21 mouse cellular contexts compared by ENCODE assay signal in the genomic region with DNA sequence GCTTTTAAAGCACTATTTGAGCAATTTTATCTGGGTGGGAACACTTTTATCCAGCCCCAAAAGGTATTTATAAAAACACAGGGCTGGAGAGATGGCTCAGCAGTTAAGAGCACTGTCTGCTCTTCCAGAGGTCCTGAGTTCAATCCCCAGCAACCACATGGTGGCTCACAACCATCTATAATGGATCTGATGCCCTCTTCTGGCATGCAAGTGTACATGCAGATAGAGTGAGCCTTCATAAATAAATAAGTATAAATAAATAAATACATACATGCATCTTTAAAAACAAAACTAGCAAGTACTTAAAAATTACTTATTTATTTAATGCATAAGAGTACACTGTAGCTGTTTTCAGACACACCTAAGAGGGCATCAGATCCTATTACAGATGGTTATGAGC. TPM values are rescaled to one million over a fixed set of nuclear protein-coding genes. Genes with fewer than 3 reads are reported as not detected.
DNase-seq lines count a peak whose midpoint lies in the region; ATAC-seq and TF ChIP-seq lines count a peak whose summit lies in the region.
"Not testable (repeated sequence)": the region's sequence is repeated elsewhere in the genome, so short reads cannot be mapped to it uniquely, and the experiment has no call there.
"Had no signal": no experiment of that assay in that cellular context is flagged by ENCODE, and none has a peak within 500 bp of the region (broad histone marks: within the 10 kb centered on the region; RNA-seq: fewer than 3 reads in every experiment).

No protein-coding gene starts in this region.

- TF ChIP-seq CTCF in MEL (IDR thresholded peaks at IDR 0.05 in 2 of 3, conservative IDR thresholded peaks at IDR 0.05 in 1 of 3; ENCODE audit: control insufficient read depth in 1 of 3, insufficient read depth in 1 of 3, low read depth in 2 of 3, low read length in 3 of 3, poor library complexity in 1 of 3, severe bottlenecking in 1 of 3), result peak in 2 of 3 experiments; percentile 19 to 50; a peak in 3 of 6 replicates
- TF ChIP-seq CTCF in gastrocnemius, adult 2 months (IDR thresholded peaks at IDR 0.05), result peak; percentile 50
- peak; percentile 48 for TF ChIP-seq CTCF in kidney, postnatal 0 days (IDR thresholded peaks at IDR 0.05; ENCODE audit: low read depth)
- TF ChIP-seq CTCF in liver, embryonic 14.5 days (IDR thresholded peaks at IDR 0.05; ENCODE audit: low read depth), result peak; percentile 27
- TF ChIP-seq CTCF in midbrain, postnatal 0 days (IDR thresholded peaks at IDR 0.05), result peak; percentile 57

- ATAC-seq in kidney, postnatal 0 days (replicated peaks; ENCODE audit: low FRiP score, low read depth); liver, embryonic 14.5 days (ENCODE audit: insufficient read depth); midbrain, postnatal 0 days (ENCODE audit: low FRiP score): not testable (repeated sequence)

- H3K27me3 ChIP-seq in MEL (ENCODE audit: control insufficient read depth in 1 of 2, insufficient read depth in 2 of 2, low read length in 2 of 2); kidney, postnatal 0 days (ENCODE audit: insufficient read depth, low read length); liver, embryonic 14.5 days (ENCODE audit: control insufficient read depth, insufficient read depth, low read length); midbrain, postnatal 0 days (ENCODE audit: insufficient read depth, low read length): not testable (repeated sequence)

- intact Hi-C loops in gastrocnemius, adult 2 months (cut with DNase I), result not testable (repeated sequence)

- not testable (repeated sequence) for TF ChIP-seq POLR2A in MEL (IDR thresholded peaks at IDR 0.05; ENCODE audit: control insufficient read depth in 1 of 2, insufficient read depth in 1 of 2, low read depth in 1 of 2, low read length in 2 of 2, poor library complexity in 1 of 2)

- H3K4me2 ChIP-seq in kidney, postnatal 0 days (ENCODE audit: low read length); liver, embryonic 14.5 days (ENCODE audit: low read depth); midbrain, postnatal 0 days (ENCODE audit: low read depth, low read length, poor library complexity, severe bottlenecking): not testable (repeated sequence)

- not testable (repeated sequence) for H3K4me3 ChIP-seq in MEL (ENCODE audit: control insufficient read depth in 1 of 2, insufficient read depth in 1 of 2, low read depth in 2 of 2, low read length in 2 of 2); gastrocnemius, adult 2 months; kidney, postnatal 0 days (replicated peaks; ENCODE audit: low read depth, low read length); liver, embryonic 14.5 days (ENCODE audit: insufficient read depth in 1 of 2, low read depth in 2 of 2, low read length in 2 of 2); midbrain, postnatal 0 days (ENCODE audit: low read depth, low read length)

- DNase-seq in 416B (ENCODE audit: low read depth) (peak; percentile 36), MEL (ENCODE audit: low read depth, low spot score) (peak; percentile 39)
- DNase-seq in gastrocnemius, adult 2 months; kidney, postnatal 0 days (ENCODE audit: low spot score); liver, embryonic 14.5 days (ENCODE audit: low read depth in 3 of 3, low spot score in 3 of 3); midbrain, postnatal 0 days (ENCODE audit: low spot score): not testable (repeated sequence)
- DNase-seq in induced T-regulatory cell, adult 2 months (ENCODE audit: low read depth), result peak; percentile 42

- not testable (repeated sequence) for H3K79me2 ChIP-seq in MEL (ENCODE audit: control insufficient read depth, insufficient read depth, low read length, poor library complexity)

- peak; percentile 38 for TF ChIP-seq RAD21 in MEL (IDR thresholded peaks at IDR 0.05; ENCODE audit: low read depth, low read length)

- H3K36me3 ChIP-seq in MEL (ENCODE audit: control insufficient read depth in 1 of 2, insufficient read depth in 2 of 2, low read length in 2 of 2); kidney, postnatal 0 days (ENCODE audit: insufficient read depth, low read length); liver, embryonic 14.5 days (replicated peaks; ENCODE audit: control insufficient read depth, insufficient read depth, low read depth): not testable (repeated sequence)
- peaks cover 18% of the 10 kb centered on the region for H3K36me3 ChIP-seq in midbrain, postnatal 0 days (ENCODE audit: insufficient read depth, low read length)

- H3K27ac ChIP-seq in MEL (ENCODE audit: control insufficient read depth, low read depth, low read length); gastrocnemius, adult 2 months; kidney, postnatal 0 days; liver, embryonic 14.5 days; midbrain, postnatal 0 days (ENCODE audit: low read depth, low read length): not testable (repeated sequence)

- not testable (repeated sequence) for H3K9ac ChIP-seq in MEL (ENCODE audit: control insufficient read depth, low read depth, low read length, poor library complexity, severe bottlenecking); kidney, postnatal 0 days (ENCODE audit: low read depth, low read length); liver, embryonic 14.5 days (replicated peaks); midbrain, postnatal 0 days (replicated peaks; ENCODE audit: low read length, poor library complexity, severe bottlenecking)

- not testable (repeated sequence) for H3K9me3 ChIP-seq in MEL (replicated peaks; ENCODE audit: insufficient read depth, low read length); kidney, postnatal 0 days (replicated peaks; ENCODE audit: low read length); liver, embryonic 14.5 days (ENCODE audit: control insufficient read depth, low read length); midbrain, postnatal 0 days (ENCODE audit: low read length)

- H3K4me1 ChIP-seq in MEL (ENCODE audit: control insufficient read depth in 1 of 2, insufficient read depth in 2 of 2, low read length in 2 of 2); kidney, postnatal 0 days (replicated peaks; ENCODE audit: insufficient read depth, low read length); liver, embryonic 14.5 days (replicated peaks; ENCODE audit: control insufficient read depth in 2 of 2, insufficient read depth in 2 of 2, low read length in 1 of 2); midbrain, postnatal 0 days (ENCODE audit: insufficient read depth, low read length): not testable (repeated sequence)

- not testable (repeated sequence) for TF ChIP-seq EP300 in MEL (IDR thresholded peaks at IDR 0.05; ENCODE audit: low read depth in 1 of 2, low read length in 2 of 2); liver, embryonic 14.5 days (IDR thresholded peaks at IDR 0.05; ENCODE audit: low read depth)

RNA-seq across cellular contexts. Expression of a gene that starts 9.6 kb away (rescaled TPM):
- total RNA-seq in MEL (2012; rRNA removed), result 0.08 and 0.10 TPM in 2 replicates
- polyA plus RNA-seq in MEL (2012; ENCODE audit: insufficient read depth in 1 of 2, insufficient read length in 2 of 2, low read depth in 1 of 2, low replicate concordance in 2 of 2, missing spikeins in 1 of 2), result under 1 TPM in 1 of 2 experiments, not detected in 1; 0.21 TPM
- not detected for total RNA-seq in gastrocnemius, adult 2 months (2021)
- polyA plus RNA-seq in kidney, postnatal 0 days (2015; fragmentation: Nextera tagmentation; extraction: Ambion mirVana), result 0.06 TPM in 1 of 2 replicates, not detected in the other
- polyA plus RNA-seq in liver, embryonic 14.5 days (2012; rRNA removed), result 0.55 and 0.58 TPM in 2 replicates
- 0.34 and 0.90 TPM in 2 replicates for polyA plus RNA-seq in liver, embryonic 14.5 days (2014; fragmentation: Nextera tagmentation; extraction: Ambion mirVana)
- total RNA-seq in midbrain, postnatal 0 days (2014; rRNA removed), result 0.42 and 1.6 TPM in 2 replicates
- 0.22 and 0.23 TPM in 2 replicates for polyA plus RNA-seq in midbrain, postnatal 0 days (2015; fragmentation: Nextera tagmentation; extraction: Ambion mirVana)
- total RNA-seq: adrenal gland, postnatal 14 days; ES-E14; gastrocnemius, postnatal 10 days; gastrocnemius, postnatal 36 days had no signal
- polyA plus RNA-seq: embryonic facial prominence, embryonic 12.5 days; forebrain, embryonic 11.5 days; forebrain, embryonic 14.5 days; heart, embryonic 11.5 days; heart, postnatal 0 days had no signal

RNA-seq across cellular contexts. Expression of a gene that starts 14.3 kb away (rescaled TPM):
- not detected in 2 replicates for total RNA-seq in MEL (2012; rRNA removed)
- not detected for polyA plus RNA-seq in MEL (2012; ENCODE audit: insufficient read depth in 1 of 2, insufficient read length in 2 of 2, low read depth in 1 of 2, low replicate concordance in 2 of 2, missing spikeins in 1 of 2)
- 10 to 100 TPM; 14.9 to 16.9 TPM for total RNA-seq in gastrocnemius, adult 2 months (2021)
- 43.9 and 49.9 TPM in 2 replicates for polyA plus RNA-seq in kidney, postnatal 0 days (2015; fragmentation: Nextera tagmentation; extraction: Ambion mirVana)
- polyA plus RNA-seq in liver, embryonic 14.5 days (2012; rRNA removed), result 3.4 and 3.9 TPM in 2 replicates
- polyA plus RNA-seq in liver, embryonic 14.5 days (2014; fragmentation: Nextera tagmentation; extraction: Ambion mirVana), result 2.4 and 2.7 TPM in 2 replicates
- 199 and 234 TPM in 2 replicates for total RNA-seq in midbrain, postnatal 0 days (2014; rRNA removed)
- 470 and 481 TPM in 2 replicates for polyA plus RNA-seq in midbrain, postnatal 0 days (2015; fragmentation: Nextera tagmentation; extraction: Ambion mirVana)
- total RNA-seq: granulocyte monocyte progenitor cell, adult 5-6 weeks had no signal

RNA-seq across cellular contexts. Expression of a gene that starts 15.1 kb away (rescaled TPM):
- 8.7 and 10.4 TPM in 2 replicates for total RNA-seq in MEL (2012; rRNA removed)
- polyA plus RNA-seq in MEL (2012; ENCODE audit: insufficient read depth in 1 of 2, insufficient read length in 2 of 2, low read depth in 1 of 2, low replicate concordance in 2 of 2, missing spikeins in 1 of 2), result 10 to 100 TPM in 1 of 2 experiments, not detected in 1; 42.2 TPM
- total RNA-seq in gastrocnemius, adult 2 months (2021), result 10 to 100 TPM; 15.1 to 15.3 TPM
- 9.7 and 9.8 TPM in 2 replicates for polyA plus RNA-seq in kidney, postnatal 0 days (2015; fragmentation: Nextera tagmentation; extraction: Ambion mirVana)
- polyA plus RNA-seq in liver, embryonic 14.5 days (2012; rRNA removed), result 2.4 and 2.5 TPM in 2 replicates
- polyA plus RNA-seq in liver, embryonic 14.5 days (2014; fragmentation: Nextera tagmentation; extraction: Ambion mirVana), result 0.91 and 1.1 TPM in 2 replicates
- total RNA-seq in midbrain, postnatal 0 days (2014; rRNA removed), result 79.8 and 84.3 TPM in 2 replicates
- 13.5 and 14.5 TPM in 2 replicates for polyA plus RNA-seq in midbrain, postnatal 0 days (2015; fragmentation: Nextera tagmentation; extraction: Ambion mirVana)

RNA-seq across cellular contexts. Expression of a gene that starts 17.8 kb away (rescaled TPM):
- not detected in 2 replicates for total RNA-seq in MEL (2012; rRNA removed)
- polyA plus RNA-seq in MEL (2012; ENCODE audit: insufficient read depth in 1 of 2, insufficient read length in 2 of 2, low read depth in 1 of 2, low replicate concordance in 2 of 2, missing spikeins in 1 of 2), result not detected
- total RNA-seq in gastrocnemius, adult 2 months (2021), result 1 to 10 TPM; 6.5 to 8.8 TPM
- polyA plus RNA-seq in kidney, postnatal 0 days (2015; fragmentation: Nextera tagmentation; extraction: Ambion mirVana), result 6.9 and 7.8 TPM in 2 replicates
- polyA plus RNA-seq in liver, embryonic 14.5 days (2012; rRNA removed), result 0.18 and 0.30 TPM in 2 replicates
- polyA plus RNA-seq in liver, embryonic 14.5 days (2014; fragmentation: Nextera tagmentation; extraction: Ambion mirVana), result 0.23 TPM in 1 of 2 replicates, not detected in the other
- 4.2 and 4.4 TPM in 2 replicates for total RNA-seq in midbrain, postnatal 0 days (2014; rRNA removed)
- polyA plus RNA-seq in midbrain, postnatal 0 days (2015; fragmentation: Nextera tagmentation; extraction: Ambion mirVana), result 10.4 and 10.6 TPM in 2 replicates
- total RNA-seq: common myeloid progenitor, adult 5-6 weeks; granulocyte monocyte progenitor cell, adult 5-6 weeks; hematopoietic stem cell, adult 5-6 weeks had no signal
- polyA plus RNA-seq: CD4-positive, CD25-positive, alpha-beta regulatory T cell, adult 4 months; forebrain, embryonic 11.5 days had no signal

RNA-seq across cellular contexts. Expression of a gene that starts 41.3 kb away (rescaled TPM):
- 39.7 and 51.9 TPM in 2 replicates for total RNA-seq in MEL (2012; rRNA removed)
- 10 to 100 TPM in 1 of 2 experiments, not detected in 1; 58.2 TPM for polyA plus RNA-seq in MEL (2012; ENCODE audit: insufficient read depth in 1 of 2, insufficient read length in 2 of 2, low read depth in 1 of 2, low replicate concordance in 2 of 2, missing spikeins in 1 of 2)
- total RNA-seq in gastrocnemius, adult 2 months (2021), result not detected
- 17.9 and 19.3 TPM in 2 replicates for polyA plus RNA-seq in kidney, postnatal 0 days (2015; fragmentation: Nextera tagmentation; extraction: Ambion mirVana)
- polyA plus RNA-seq in liver, embryonic 14.5 days (2012; rRNA removed), result 20.1 and 21.5 TPM in 2 replicates
- polyA plus RNA-seq in liver, embryonic 14.5 days (2014; fragmentation: Nextera tagmentation; extraction: Ambion mirVana), result 17.9 and 20.5 TPM in 2 replicates
- total RNA-seq in midbrain, postnatal 0 days (2014; rRNA removed), result 18.9 and 21.6 TPM in 2 replicates
- 12.7 and 13.4 TPM in 2 replicates for polyA plus RNA-seq in midbrain, postnatal 0 days (2015; fragmentation: Nextera tagmentation; extraction: Ambion mirVana)
- total RNA-seq: heart, adult 8-10 months had no signal
